Comparison of ENCODE assay signal across 25 mouse cellular contexts in the genomic region with DNA sequence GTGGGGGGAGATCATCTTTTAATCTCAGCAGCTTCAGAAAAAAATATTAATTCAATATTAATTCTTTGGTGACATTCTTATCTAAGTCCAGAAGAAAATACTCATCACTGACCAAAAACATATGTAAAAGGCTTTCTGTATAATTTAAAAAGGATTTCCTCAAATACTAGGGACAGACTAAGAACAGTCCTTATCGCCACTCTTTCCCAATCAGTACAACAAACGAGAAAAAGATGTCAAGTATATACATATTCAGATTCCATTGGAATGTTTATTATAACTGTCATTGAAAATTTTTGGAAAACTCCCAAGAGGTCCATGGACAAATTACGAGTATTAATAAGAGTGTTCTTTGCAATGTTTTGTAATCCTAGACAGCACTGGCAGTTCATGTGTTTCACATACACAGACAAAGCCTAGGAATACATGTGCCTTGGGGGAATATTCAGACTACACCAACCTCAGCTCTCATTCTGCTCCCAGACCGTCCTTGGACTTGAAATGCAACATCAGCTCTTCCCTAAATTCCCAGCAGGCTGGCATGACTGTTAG.
"Had no signal": no experiment of that assay in that cellular context is flagged by ENCODE, and none has a peak within 500 bp of the region (broad histone marks: within the 10 kb centered on the region; RNA-seq: fewer than 3 reads in every experiment).

No protein-coding gene starts in this region.

- H3K27ac ChIP-seq: gastrocnemius, adult 2 months; heart, embryonic 10.5 days; heart, embryonic 13.5 days; heart, embryonic 15.5 days; hindbrain, embryonic 13.5 days; hindbrain, embryonic 15.5 days; hindbrain, postnatal 0 days; kidney, embryonic 15.5 days; kidney, postnatal 0 days; limb, embryonic 13.5 days; limb, embryonic 15.5 days had no signal

- DNase-seq: gastrocnemius, adult 2 months; gastrocnemius, postnatal 10 days; gastrocnemius, postnatal 25 days; heart, adult 18-20 months; heart, postnatal 14 days; heart, postnatal 36 days; kidney, adult 11 months; kidney, adult 2 months; kidney, adult 9 months; kidney, postnatal 14 days; kidney, postnatal 36 days; layer of hippocampus, adult 9-11 months; layer of hippocampus, postnatal 36 days; left cerebral cortex, postnatal 4 days had no signal

- H3K27me3 ChIP-seq: heart, embryonic 13.5 days; heart, embryonic 15.5 days; hindbrain, embryonic 13.5 days; hindbrain, embryonic 15.5 days; kidney, embryonic 15.5 days; limb, embryonic 15.5 days had no signal

- H3K4me3 ChIP-seq: gastrocnemius, adult 2 months; heart, embryonic 10.5 days; heart, embryonic 13.5 days; heart, embryonic 15.5 days; hindbrain, embryonic 13.5 days; hindbrain, embryonic 15.5 days; kidney, embryonic 15.5 days; limb, embryonic 13.5 days; limb, embryonic 15.5 days had no signal

- ATAC-seq: intestine, embryonic 16.5 days had no signal

- H3K36me3 ChIP-seq: heart, embryonic 10.5 days; heart, embryonic 13.5 days; heart, embryonic 15.5 days; hindbrain, embryonic 13.5 days; hindbrain, embryonic 15.5 days; kidney, embryonic 15.5 days; limb, embryonic 13.5 days; limb, embryonic 15.5 days had no signal

- H3K4me1 ChIP-seq: heart, embryonic 10.5 days; heart, embryonic 13.5 days; heart, embryonic 15.5 days; hindbrain, embryonic 15.5 days; kidney, embryonic 15.5 days had no signal

- H3K9ac ChIP-seq: heart, embryonic 13.5 days; heart, embryonic 15.5 days; hindbrain, embryonic 13.5 days; hindbrain, embryonic 15.5 days; kidney, embryonic 15.5 days; limb, embryonic 13.5 days; limb, embryonic 15.5 days had no signal

- H3K9me3 ChIP-seq: heart, embryonic 10.5 days; heart, embryonic 13.5 days; heart, embryonic 15.5 days; hindbrain, embryonic 13.5 days; hindbrain, embryonic 15.5 days; kidney, embryonic 15.5 days; limb, embryonic 13.5 days; limb, embryonic 15.5 days had no signal

- H3K4me2 ChIP-seq: heart, embryonic 13.5 days; heart, embryonic 15.5 days; hindbrain, embryonic 13.5 days; kidney, embryonic 15.5 days; limb, embryonic 13.5 days; limb, embryonic 15.5 days had no signal
